Comparison of ENCODE assay signal across 7 mouse cellular contexts in the genomic region with DNA sequence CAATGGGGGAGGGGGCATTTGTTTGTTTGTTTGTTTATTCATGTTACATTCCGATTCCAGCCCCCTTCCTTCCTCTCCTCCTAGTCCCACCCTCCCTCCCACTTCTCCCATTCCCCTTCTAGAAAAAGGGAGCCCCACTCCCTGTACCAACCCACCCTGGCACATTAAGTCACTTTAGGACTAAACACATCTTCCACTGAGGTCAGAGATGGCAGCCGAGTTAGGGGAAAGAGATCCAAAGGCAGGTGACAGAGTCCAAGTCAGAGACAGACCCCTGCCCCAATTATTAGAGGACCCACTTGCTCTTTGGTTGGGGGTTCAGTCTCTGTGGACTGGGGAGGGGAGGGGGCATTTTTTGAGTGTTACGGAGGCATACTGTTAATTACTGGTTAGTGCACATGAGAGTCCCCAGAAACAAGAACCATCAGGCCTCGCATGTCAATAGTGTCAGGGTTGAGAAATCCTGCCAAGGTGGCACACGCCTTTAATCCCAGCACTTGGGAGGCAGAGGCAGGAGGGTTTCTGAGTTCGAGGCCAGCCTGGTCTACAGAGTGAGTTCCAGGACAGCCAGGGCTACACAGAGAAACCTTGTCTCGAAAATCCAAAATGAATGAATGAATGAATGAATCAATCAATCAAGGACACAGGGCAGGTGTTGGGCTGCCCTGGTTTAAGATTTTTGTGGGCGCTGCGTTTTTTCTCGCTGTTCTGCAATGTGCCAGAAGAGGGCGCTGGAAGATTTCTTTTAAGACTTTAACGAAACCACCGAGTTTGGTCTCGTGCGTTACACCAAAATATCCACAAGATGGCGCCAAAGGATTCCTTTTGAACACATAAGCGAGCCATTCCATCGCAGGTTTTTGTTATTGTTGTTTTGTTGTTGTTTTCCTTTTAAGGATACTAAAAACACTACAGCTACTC.
DNase-seq lines count a peak whose midpoint lies in the region; ATAC-seq lines count a peak whose summit lies in the region.

No protein-coding gene starts in this region.

- peak; percentile 53 for ATAC-seq in midbrain, embryonic 14.5 days (ENCODE audit: low FRiP score, low TSS enrichment)

- no peak overlapping the region for H3K4me3 ChIP-seq in midbrain, embryonic 14.5 days (replicated peaks; ENCODE audit: low read depth, low read length)

- H3K27ac ChIP-seq in midbrain, embryonic 14.5 days (replicated peaks; ENCODE audit: low read depth, low read length): no peak overlapping the region

- H3K4me1 ChIP-seq in midbrain, embryonic 14.5 days (ENCODE audit: control insufficient read depth, insufficient read depth, low read length): no peaks in the 10 kb centered on the region

- no peaks in the 10 kb centered on the region; the same call in 1 of the 2 replicates for H3K27me3 ChIP-seq in midbrain, embryonic 14.5 days (ENCODE audit: control insufficient read depth, insufficient read depth, low read length)

- H3K36me3 ChIP-seq in midbrain, embryonic 14.5 days (ENCODE audit: control insufficient read depth, insufficient read depth, low read length): no peaks in the 10 kb centered on the region

- peak; percentile 82 for DNase-seq in adrenal gland, adult 8-10 months
- peak; percentile 88 for DNase-seq in embryo, embryonic 9.5 days (ENCODE audit: extremely low spot score)
- peak; percentile 98 for DNase-seq in heart, adult 11 months
- peak; percentile 94 for DNase-seq in kidney, adult 11 months
- DNase-seq in left cerebral cortex, postnatal 4 days: peak; percentile 89
- peak; percentile 98 for DNase-seq in midbrain, embryonic 14.5 days
- peak; percentile 61 for DNase-seq in spleen, adult 12 weeks (ENCODE audit: low spot score)

- no peaks in the 10 kb centered on the region for H3K9me3 ChIP-seq in midbrain, embryonic 14.5 days (ENCODE audit: control insufficient read depth, low read length)

- intact Hi-C loops in left cerebral cortex, postnatal 4 days (cut with DNase I): loop anchor here (2.0 to 10.0 kb wide), 5 partner anchors 73 to 750 kb away; a partner anchor contains a TSS

- no peak overlapping the region for H3K9ac ChIP-seq in midbrain, embryonic 14.5 days (replicated peaks; ENCODE audit: low read length)

- WGBS in midbrain, embryonic 14.5 days: 22% methylated on average over 18 of the region's 18 CpGs

- peak overlapping the region; percentile 37 for H3K4me2 ChIP-seq in midbrain, embryonic 14.5 days (ENCODE audit: low read length)
